Comparison of ENCODE assay signal across 8 mouse cellular contexts in genomic region chr4:117485045-117485780, GRCm38 (mm10). TPM values are rescaled to one million over a fixed set of nuclear protein-coding genes. Genes with fewer than 3 reads are reported as not detected.
DNase-seq lines count a peak whose midpoint lies in the region; ATAC-seq lines count a peak whose summit lies in the region.

No protein-coding gene starts in this region.

- peak; percentile 40 for DNase-seq in liver, embryonic 11.5 days (ENCODE audit: low spot score)
- DNase-seq in liver = no peak
- DNase-seq in forebrain, embryonic 11.5 days (ENCODE audit: low spot score) = no peak
- DNase-seq in limb, embryonic 10.5 days (ENCODE audit: low spot score) = no peak
- no peak for DNase-seq in spleen, postnatal 14 days (ENCODE audit: low spot score in 2 of 2)
- no peak for DNase-seq in thymus, postnatal 25 days

- ATAC-seq in liver, embryonic 11.5 days (replicated peaks; ENCODE audit: low FRiP score) = 0 out of 2 replicates have a peak, but pooled peaks have one; percentile 5
- ATAC-seq in forebrain, embryonic 11.5 days (replicated peaks; ENCODE audit: low FRiP score) = no peak
- peak; percentile 21; the same call in 1 of the 2 replicates for ATAC-seq in neural tube, embryonic 15.5 days (ENCODE audit: low FRiP score)
- no peak for ATAC-seq in erythroblast, adult 5-6 weeks (replicated peaks; ENCODE audit: low FRiP score, poor library complexity, severe bottlenecking)

- H3K36me3 ChIP-seq in liver, embryonic 11.5 days (ENCODE audit: control insufficient read depth, insufficient read depth, low read length) = no peaks in the 10 kb centered on the region
- H3K36me3 ChIP-seq in forebrain, embryonic 11.5 days (ENCODE audit: control insufficient read depth, insufficient read depth, low read length) = no peaks in the 10 kb centered on the region
- H3K36me3 ChIP-seq in limb, embryonic 10.5 days = peaks cover 14% of the 10 kb centered on the region
- no peaks in the 10 kb centered on the region for H3K36me3 ChIP-seq in neural tube, embryonic 15.5 days

- no peaks in the 10 kb centered on the region for H3K9me3 ChIP-seq in liver, embryonic 11.5 days (ENCODE audit: control insufficient read depth, low read length)
- no peaks in the 10 kb centered on the region for H3K9me3 ChIP-seq in forebrain, embryonic 11.5 days (ENCODE audit: control insufficient read depth, low read length)
- no peaks in the 10 kb centered on the region for H3K9me3 ChIP-seq in limb, embryonic 10.5 days (replicated peaks)
- no peaks in the 10 kb centered on the region for H3K9me3 ChIP-seq in neural tube, embryonic 15.5 days (replicated peaks)

- H3K4me2 ChIP-seq in liver, embryonic 11.5 days = peak overlapping the region; percentile 98
- H3K4me2 ChIP-seq in forebrain, embryonic 11.5 days (ENCODE audit: low read depth, low read length, severe bottlenecking) = peak overlapping the region; percentile 89
- peak overlapping the region; percentile 86 for H3K4me2 ChIP-seq in neural tube, embryonic 15.5 days

- peaks cover 42% of the 10 kb centered on the region for H3K27me3 ChIP-seq in liver, embryonic 11.5 days (replicated peaks; ENCODE audit: control insufficient read depth, insufficient read depth, low read length)
- peaks cover 60% of the 10 kb centered on the region for H3K27me3 ChIP-seq in forebrain, embryonic 11.5 days (ENCODE audit: control insufficient read depth, insufficient read depth, low read length)
- H3K27me3 ChIP-seq in limb, embryonic 10.5 days (ENCODE audit: low read depth, poor library complexity, severe bottlenecking) = peaks cover 55% of the 10 kb centered on the region
- H3K27me3 ChIP-seq in neural tube, embryonic 15.5 days (replicated peaks) = peaks cover 87% of the 10 kb centered on the region

- 36% methylated on average over 13 of the region's 13 CpGs for WGBS in liver, embryonic 11.5 days
- WGBS in forebrain, embryonic 11.5 days = 35% methylated on average over 13 of the region's 13 CpGs
- WGBS in limb, embryonic 10.5 days = 29% methylated on average over 13 of the region's 13 CpGs
- WGBS in neural tube, embryonic 15.5 days = 27% methylated on average over 13 of the region's 13 CpGs

- H3K4me3 ChIP-seq in liver, embryonic 11.5 days (ENCODE audit: low read depth, low read length) = peak overlapping the region; percentile 60
- H3K4me3 ChIP-seq in forebrain, embryonic 11.5 days (ENCODE audit: low read depth, low read length) = peak overlapping the region; percentile 38; the same call in 1 of the 2 replicates
- peak overlapping the region; percentile 59 for H3K4me3 ChIP-seq in limb, embryonic 10.5 days
- peak overlapping the region; percentile 42; the same call in 1 of the 2 replicates for H3K4me3 ChIP-seq in neural tube, embryonic 15.5 days (replicated peaks)

- peaks cover 34% of the 10 kb centered on the region for H3K4me1 ChIP-seq in liver, embryonic 11.5 days (replicated peaks; ENCODE audit: control insufficient read depth, insufficient read depth, low read length)
- H3K4me1 ChIP-seq in forebrain, embryonic 11.5 days (replicated peaks; ENCODE audit: control insufficient read depth, insufficient read depth, low read length) = peaks cover 15% of the 10 kb centered on the region; the same call in 1 of the 2 replicates
- H3K4me1 ChIP-seq in limb, embryonic 10.5 days = peaks cover 69% of the 10 kb centered on the region
- peaks cover 23% of the 10 kb centered on the region for H3K4me1 ChIP-seq in neural tube, embryonic 15.5 days

- H3K27ac ChIP-seq in liver, embryonic 11.5 days (ENCODE audit: low read depth, low read length) = no peak overlapping the region
- H3K27ac ChIP-seq in forebrain, embryonic 11.5 days (ENCODE audit: low read depth, low read length) = no peak overlapping the region
- peak overlapping the region; percentile 82 for H3K27ac ChIP-seq in limb, embryonic 10.5 days
- H3K27ac ChIP-seq in neural tube, embryonic 15.5 days (replicated peaks) = peak overlapping the region; percentile 69

- H3K9ac ChIP-seq in liver, embryonic 11.5 days (ENCODE audit: low read depth, low read length) = peak overlapping the region; percentile 60
- peak overlapping the region; percentile 48; the same call in 1 of the 2 replicates for H3K9ac ChIP-seq in forebrain, embryonic 11.5 days (ENCODE audit: low read length)
- H3K9ac ChIP-seq in neural tube, embryonic 15.5 days (replicated peaks) = peak overlapping the region; percentile 48; the same call in 1 of the 2 replicates

RNA-seq across cellular contexts. Expression of gene Rnf220, which starts 11.6 kb away (rescaled TPM):
- 63.6 and 70.9 TPM in 2 replicates for polyA plus RNA-seq in liver, embryonic 11.5 days (2014; fragmentation: Nextera tagmentation; extraction: Ambion mirVana)
- polyA plus RNA-seq in forebrain, embryonic 11.5 days (2014; fragmentation: Nextera tagmentation; extraction: Ambion mirVana) = 92.3 and 95.1 TPM in 2 replicates
- 100 and 106 TPM in 2 replicates for polyA plus RNA-seq in limb, embryonic 10.5 days (2016; fragmentation: Nextera tagmentation; extraction: Ambion mirVana)
- polyA plus RNA-seq in neural tube, embryonic 15.5 days (2015; fragmentation: Nextera tagmentation; extraction: Ambion mirVana) = 95.6 and 95.8 TPM in 2 replicates
- 6.3 and 19.0 TPM in 2 replicates for total RNA-seq in erythroblast, adult 5-6 weeks (2015; ENCODE audit: low replicate concordance)
- total RNA-seq in erythroblast, adult 5-6 weeks (2017; ENCODE audit: low replicate concordance) = 19.5 and 22.1 TPM in 2 replicates

Comparison
In these comparisons a context has a peak if more than half of its experiments do, and no peak if none do; other contexts are left out.
1. ATAC-seq: peak in liver, embryonic 11.5 days (single experiment) and neural tube, embryonic 15.5 days (single experiment); none in forebrain, embryonic 11.5 days (single experiment) and erythroblast, adult 5-6 weeks (single experiment).
2. H3K27ac ChIP-seq: peak in limb, embryonic 10.5 days (single experiment) and neural tube, embryonic 15.5 days (single experiment); none in liver, embryonic 11.5 days (single experiment) and forebrain, embryonic 11.5 days (single experiment).
3. Peak in every context shown above with its lines, with median percentiles within 50 percentile points of each other: H3K4me2 ChIP-seq, H3K4me3 ChIP-seq and H3K9ac ChIP-seq.